ENCODE assay signal across 9 mouse cellular contexts in the genomic region with DNA sequence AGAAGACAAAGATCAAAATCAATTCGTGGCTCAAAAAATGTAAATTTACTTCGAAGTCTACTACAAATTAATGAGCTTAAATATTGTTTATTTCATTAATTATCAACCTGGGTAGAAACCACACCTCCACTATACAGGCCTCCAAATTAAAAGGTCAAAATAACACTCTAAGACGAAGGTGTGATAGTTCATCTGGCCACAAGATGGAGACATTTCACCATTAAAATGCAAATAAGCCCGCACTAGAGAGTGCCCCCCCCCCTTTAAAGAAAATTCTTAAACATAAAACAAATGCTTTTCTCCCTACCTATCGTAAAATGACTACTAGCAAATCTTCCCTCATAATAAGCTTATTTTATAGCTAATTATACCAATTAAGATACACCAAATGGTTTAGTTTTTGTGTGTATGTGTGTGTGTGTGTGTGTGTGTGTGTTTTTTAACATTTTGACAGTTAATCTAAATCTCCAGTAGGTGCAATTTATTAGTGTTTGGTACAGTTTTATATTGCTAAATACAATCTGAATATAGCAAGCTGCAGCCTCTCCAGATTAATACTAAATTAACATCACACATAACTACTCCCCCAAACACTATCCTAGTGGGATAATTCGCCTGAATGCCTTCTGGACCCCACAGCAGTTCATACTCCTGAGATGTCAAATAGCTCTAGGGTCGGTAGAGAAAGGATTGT. TPM values are rescaled to one million over a fixed set of nuclear protein-coding genes. Genes with fewer than 3 reads are reported as not detected.
A peak's percentile ranks its signal among the peaks of the same experiment; 100 is the strongest.
DNase-seq lines count a peak whose midpoint lies in the region; ATAC-seq and TF ChIP-seq lines count a peak whose summit lies in the region.
"Had no signal": no experiment of that assay in that cellular context is flagged by ENCODE, and none has a peak within 500 bp of the region (broad histone marks: within the 10 kb centered on the region; RNA-seq: fewer than 3 reads in every experiment).

No protein-coding gene starts in this region.

- peak; percentile 9 to 15 for DNase-seq in kidney, adult 8-10 months
- no peak for DNase-seq in kidney, postnatal 4 days
- DNase-seq in G1E (ENCODE audit: low spot score): no peak
- DNase-seq in embryo, embryonic 10 days (ENCODE audit: low spot score): peak; percentile 52
- DNase-seq in testis, postnatal 14 days (ENCODE audit: low spot score): no peak
- no peak for DNase-seq in right cerebral cortex, postnatal 36 days (ENCODE audit: low spot score in 2 of 2)

- no peaks in the 10 kb centered on the region for H3K9me3 ChIP-seq in G1E (replicated peaks)
- H3K9me3 ChIP-seq in intestine, postnatal 0 days (ENCODE audit: control insufficient read depth): no peaks in the 10 kb centered on the region
- no peaks in the 10 kb centered on the region for H3K9me3 ChIP-seq in neural tube, embryonic 14.5 days (ENCODE audit: control insufficient read depth, low read length)

- no peaks in the 10 kb centered on the region for H3K36me3 ChIP-seq in G1E (replicated peaks)
- no peaks in the 10 kb centered on the region for H3K36me3 ChIP-seq in intestine, postnatal 0 days (ENCODE audit: control insufficient read depth, insufficient read depth)
- no peaks in the 10 kb centered on the region for H3K36me3 ChIP-seq in neural tube, embryonic 14.5 days (ENCODE audit: control insufficient read depth, insufficient read depth, low read length)

- no peak overlapping the region for H3K4me3 ChIP-seq in G1E (ENCODE audit: low read depth, low read length)
- H3K4me3 ChIP-seq in intestine, postnatal 0 days (ENCODE audit: low read depth, low read length): no peak overlapping the region
- no peak overlapping the region for H3K4me3 ChIP-seq in neural tube, embryonic 14.5 days (ENCODE audit: low read depth, low read length)

- no peak overlapping the region for H3K27ac ChIP-seq in intestine, postnatal 0 days (ENCODE audit: low read depth, low read length)
- no peak overlapping the region for H3K27ac ChIP-seq in neural tube, embryonic 14.5 days (ENCODE audit: low read depth, low read length)

- H3K27me3 ChIP-seq in G1E (ENCODE audit: insufficient read depth, low read length): no peaks in the 10 kb centered on the region
- no peaks in the 10 kb centered on the region for H3K27me3 ChIP-seq in intestine, postnatal 0 days (replicated peaks; ENCODE audit: control insufficient read depth, insufficient read depth, low read length)
- H3K27me3 ChIP-seq in neural tube, embryonic 14.5 days (ENCODE audit: control insufficient read depth, insufficient read depth, low read length): no peaks in the 10 kb centered on the region

- H3K4me2 ChIP-seq in intestine, postnatal 0 days (replicated peaks; ENCODE audit: low read depth): no peak overlapping the region
- H3K4me2 ChIP-seq in neural tube, embryonic 14.5 days (ENCODE audit: low read depth, low read length): no peak overlapping the region

- H3K9ac ChIP-seq in intestine, postnatal 0 days (ENCODE audit: low read depth, low read length): no peak overlapping the region
- no peak overlapping the region for H3K9ac ChIP-seq in neural tube, embryonic 14.5 days (replicated peaks; ENCODE audit: low read depth, low read length)

- ATAC-seq in G1E (ENCODE audit: extremely low read depth, insufficient number of reproducible peaks, low FRiP score, poor library complexity, severe bottlenecking): peak; percentile 70
- no peak for ATAC-seq in intestine, postnatal 0 days
- peak; percentile 86 for ATAC-seq in neural tube, embryonic 14.5 days (ENCODE audit: low read depth)

- H3K4me1 ChIP-seq in G1E (ENCODE audit: insufficient read depth, low read depth, low read length): no peaks in the 10 kb centered on the region
- no peaks in the 10 kb centered on the region for H3K4me1 ChIP-seq in intestine, postnatal 0 days (replicated peaks; ENCODE audit: control insufficient read depth, insufficient read depth, low read length)
- no peaks in the 10 kb centered on the region for H3K4me1 ChIP-seq in neural tube, embryonic 14.5 days (ENCODE audit: control insufficient read depth, insufficient read depth, low read length)

- TF ChIP-seq CTCF in G1E (IDR thresholded peaks at IDR 0.05; ENCODE audit: low read depth, low read length): no peak
- peak; percentile 70 for TF ChIP-seq CTCF in intestine, postnatal 0 days (IDR thresholded peaks at IDR 0.05; ENCODE audit: low read depth)

- WGBS in intestine, postnatal 0 days: 19% methylated on average over 7 of the region's 7 CpGs
- 20% methylated on average over 7 of the region's 7 CpGs for WGBS in neural tube, embryonic 14.5 days

RNA-seq across cellular contexts. Expression of a gene that starts 45.0 kb away (rescaled TPM):
- total RNA-seq in G1E (2014; fragmentation: Nextera tagmentation) (not detected in 2 replicates), G1E (2017) (not detected in 2 replicates)
- not detected in 2 replicates for polyA plus RNA-seq in G1E (2012)
- polyA plus RNA-seq in intestine, postnatal 0 days (2015; fragmentation: Nextera tagmentation; extraction: Ambion mirVana): not detected in 2 replicates
- 1.4 and 1.8 TPM in 2 replicates for polyA plus RNA-seq in neural tube, embryonic 14.5 days (2014; fragmentation: Nextera tagmentation; extraction: Ambion mirVana)
- polyA plus RNA-seq: testis, adult 2 months had no signal

Comparison
In these comparisons a context has a peak if more than half of its experiments do, and no peak if none do; other contexts are left out.
1. DNase-seq: peak in kidney, adult 8-10 months (2 of 2) and embryo, embryonic 10 days (single experiment); none in kidney, postnatal 4 days (0 of 2), G1E (single experiment), testis, postnatal 14 days (single experiment) and right cerebral cortex, postnatal 36 days (0 of 2).